Mouse (Mus musculus): ENCODE measurements around the gene Fgfr4.
A peak's percentile ranks its signal among the peaks of the same experiment; 100 is the strongest.

Gene Fgfr4

DNA sequence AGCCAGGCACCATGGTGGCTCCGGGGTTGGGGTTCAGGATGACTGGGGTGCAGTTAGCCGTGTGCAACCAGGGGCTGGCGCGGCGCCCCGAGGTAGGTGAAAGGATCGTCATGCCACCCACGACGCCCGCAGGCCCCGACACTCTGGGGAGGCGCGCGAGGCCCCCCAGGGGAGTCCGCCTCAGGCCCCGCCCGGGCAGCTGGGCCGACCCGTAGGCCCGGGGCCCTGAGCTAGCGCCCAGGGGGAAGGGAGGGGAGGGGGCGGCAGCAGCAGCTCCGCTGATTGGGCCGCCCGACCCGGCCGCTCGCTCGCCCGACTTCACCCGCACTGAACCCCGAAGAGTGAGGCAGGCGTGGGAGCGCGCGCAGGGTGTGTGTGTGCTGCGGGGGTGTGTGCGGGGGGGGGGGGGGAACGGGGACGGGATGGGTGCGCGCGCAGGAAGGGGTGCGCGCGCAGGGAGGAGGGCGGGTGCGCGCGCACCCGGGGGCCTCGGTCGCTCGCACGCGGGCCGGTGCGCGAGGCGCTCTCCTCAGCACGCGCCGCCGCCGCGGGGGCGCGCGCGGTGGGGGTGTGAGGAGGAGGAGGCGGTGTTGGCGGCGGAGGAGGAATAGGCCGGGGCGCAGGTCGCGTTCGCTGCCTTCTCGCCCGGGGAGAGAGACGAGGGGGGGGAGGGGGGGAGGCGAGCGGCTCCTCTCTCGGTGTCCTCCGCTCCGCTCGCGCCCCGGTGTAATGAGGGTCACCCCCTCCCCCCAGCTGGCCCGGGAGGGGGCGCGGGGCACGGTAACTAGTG lies 59.0 kb downstream of the Fgfr4 start:
- peak; percentile 87 to 92 for DNase-seq

GRCm38 (mm10) chr13:55212011-55212360 lies 59.5 kb downstream of the Fgfr4 start:
- no peak for DNase-seq

DNA sequence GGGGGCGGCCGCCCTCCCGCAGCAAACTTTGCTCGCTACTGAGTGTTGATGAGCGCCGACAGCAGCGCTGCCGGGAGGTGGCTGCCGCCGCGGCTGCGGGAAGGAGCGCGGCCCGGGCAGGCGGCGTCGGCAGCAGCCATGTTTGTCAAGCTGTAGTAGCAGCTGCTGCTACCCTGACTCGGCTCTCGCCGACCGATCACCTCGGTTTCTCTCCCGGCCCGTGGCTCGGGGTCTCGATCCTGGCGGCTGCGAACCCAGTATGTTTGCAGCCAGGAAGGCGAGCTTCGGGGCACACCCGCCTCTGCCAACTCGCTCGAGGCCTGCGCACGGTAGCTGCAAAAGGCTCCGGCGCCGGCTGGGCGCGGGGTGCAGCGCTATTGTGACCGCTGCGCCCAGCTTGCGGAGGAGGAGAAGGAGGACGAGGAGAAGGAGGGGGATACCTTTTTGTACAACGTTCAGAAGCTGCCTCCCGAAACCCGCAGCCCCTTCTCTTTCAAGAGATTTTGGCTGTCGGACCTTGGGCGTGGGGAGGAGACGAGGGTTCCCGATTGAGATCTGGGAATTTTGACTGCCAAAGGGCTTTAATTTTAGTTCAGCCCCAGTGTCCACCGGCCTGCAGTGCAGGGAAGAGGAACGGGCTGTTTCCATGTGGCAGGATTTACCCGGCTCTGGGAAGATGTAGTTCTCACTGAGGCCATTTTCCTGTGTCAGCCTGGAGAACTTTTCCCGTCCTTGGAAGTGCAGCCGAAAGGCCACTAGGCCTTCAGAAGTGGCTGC lies 60.1 kb downstream of the Fgfr4 start:
- DNase-seq: peak; percentile 75 to 79

GRCm38 (mm10) chr13:55213138-55213806 lies 60.8 kb downstream of the Fgfr4 start:
- DNase-seq: no peak

All from thymus, postnatal 36 days (tissue).